Mouse (Mus musculus): ENCODE results near the gene Dpy30.
"Not testable (repeated sequence)": the region's sequence is repeated elsewhere in the genome, so short reads cannot be mapped to it uniquely, and the experiment has no call there.

GRCm38 (mm10) chr17:74296991-74297390, 26.8 kb downstream of the Dpy30 start:
- TF ChIP-seq POLR2A (IDR thresholded peaks at IDR 0.05; ENCODE audit: control insufficient read depth, low read depth, low read length); CTCF (IDR thresholded peaks at IDR 0.05; ENCODE audit: control insufficient read depth, insufficient read depth, insufficient replicate concordance, low read depth, low read length): not testable (repeated sequence)
